Mouse (Mus musculus): ENCODE measurements around the gene Ccnb1.
"Not testable (repeated sequence)": the region's sequence is repeated elsewhere in the genome, so short reads cannot be mapped to it uniquely, and the experiment has no call there.

Gene Ccnb1

GRCm38 (mm10) chr13:100774704-100775103, 11.7 kb downstream of the Ccnb1 start:
- DNase-seq (ENCODE audit: low read depth, low spot score), result no peak

GRCm38 (mm10) chr13:100755329-100755728, 31.0 kb downstream of the Ccnb1 start:
- DNase-seq (ENCODE audit: low read depth, low spot score), result no peak

GRCm38 (mm10) chr13:100754186-100754585, 32.2 kb downstream of the Ccnb1 start:
- no peak for DNase-seq (ENCODE audit: low read depth, low spot score)

DNA sequence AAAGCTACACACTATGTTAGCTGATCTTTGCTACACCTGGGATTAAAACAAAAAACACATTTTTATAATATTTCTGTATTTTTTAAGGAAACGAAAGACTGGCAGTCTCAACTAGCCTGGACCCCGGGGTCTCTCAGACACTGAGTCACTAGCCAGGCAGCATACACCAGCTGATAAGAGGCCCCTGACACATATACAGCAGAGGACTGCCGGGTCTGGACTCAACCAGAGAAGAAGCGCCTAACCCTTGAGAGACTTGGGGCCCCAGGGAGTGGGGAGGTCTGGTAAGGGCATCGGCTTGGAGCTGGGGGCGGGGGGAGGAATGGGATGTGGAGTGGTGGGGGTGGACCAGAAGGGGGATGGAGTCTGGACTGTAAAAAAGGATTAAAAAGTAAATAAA, 33.4 kb downstream of the Ccnb1 start:
- no peak for DNase-seq (ENCODE audit: low read depth, low spot score)

- DNase-seq (ENCODE audit: low read depth, low spot score), result no peak
Measured at GRCm38 (mm10) chr13:100752529-100752928, 33.8 kb downstream of the Ccnb1 start.

DNA sequence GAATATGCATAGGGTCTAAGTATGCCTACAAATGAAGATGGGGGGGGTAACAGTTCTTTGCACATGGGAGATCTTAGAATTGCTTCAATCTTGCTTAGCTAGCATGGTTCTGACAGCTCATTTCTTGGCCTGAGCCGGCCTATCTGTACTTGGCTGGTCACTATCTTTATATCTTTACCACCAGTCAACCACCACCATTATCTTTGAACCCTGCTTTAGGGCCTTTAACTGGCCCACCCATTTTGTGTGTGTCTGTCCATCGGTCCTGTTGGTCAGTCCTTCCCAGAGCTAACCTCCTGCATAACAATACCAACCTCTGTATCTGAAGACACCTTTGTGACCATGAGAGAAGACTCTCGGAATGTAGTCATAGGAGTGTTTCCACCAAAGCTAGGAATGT, 35.0 kb downstream of the Ccnb1 start:
- DNase-seq (ENCODE audit: low read depth, low spot score), result no peak

- no peak for DNase-seq (ENCODE audit: low read depth, low spot score)
Measured at GRCm38 (mm10) chr13:100750799-100751198, 35.6 kb downstream of the Ccnb1 start.

DNA sequence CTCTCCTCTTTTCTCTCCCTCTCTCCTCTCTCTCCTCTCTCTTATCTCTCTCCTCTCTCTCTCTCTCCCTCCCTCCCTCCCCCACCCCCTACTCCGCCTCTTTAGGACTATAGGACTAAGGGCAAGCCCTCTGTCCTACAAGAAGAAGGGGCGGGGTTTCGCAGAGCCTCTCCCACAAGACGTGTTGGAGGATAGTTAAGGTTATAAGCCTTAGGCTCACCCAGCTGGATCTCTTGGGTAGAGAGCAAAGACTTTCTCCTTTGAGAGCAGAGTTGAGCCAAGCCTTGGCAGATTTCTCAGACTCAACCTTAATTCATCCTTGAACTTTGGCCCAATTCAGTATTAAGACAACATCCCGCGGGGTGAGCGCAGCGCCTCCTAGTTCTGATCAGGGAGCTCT, 37.7 kb downstream of the Ccnb1 start:
- no peak for DNase-seq (ENCODE audit: low read depth, low spot score)

DNA sequence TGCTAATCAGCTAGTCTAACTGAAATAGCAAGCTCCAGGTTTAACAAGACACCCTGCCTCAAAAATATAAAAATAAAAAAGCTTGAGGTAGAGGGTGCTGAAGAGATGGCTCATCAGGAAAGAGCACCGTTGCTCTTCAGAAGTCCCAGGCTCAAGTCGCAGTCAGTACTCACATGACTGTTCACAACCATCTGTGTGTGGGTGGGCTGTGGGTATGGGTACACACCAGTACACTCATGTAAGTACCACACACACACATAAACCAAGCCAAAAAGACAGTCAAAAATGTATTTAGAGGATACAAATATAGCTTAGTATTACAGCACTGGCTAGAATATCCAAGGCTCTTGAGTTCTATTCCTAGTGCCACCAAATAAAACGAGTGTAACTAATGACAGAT, 40.3 kb downstream of the Ccnb1 start:
- peak; percentile 62 for DNase-seq (ENCODE audit: low read depth, low spot score)

DNA sequence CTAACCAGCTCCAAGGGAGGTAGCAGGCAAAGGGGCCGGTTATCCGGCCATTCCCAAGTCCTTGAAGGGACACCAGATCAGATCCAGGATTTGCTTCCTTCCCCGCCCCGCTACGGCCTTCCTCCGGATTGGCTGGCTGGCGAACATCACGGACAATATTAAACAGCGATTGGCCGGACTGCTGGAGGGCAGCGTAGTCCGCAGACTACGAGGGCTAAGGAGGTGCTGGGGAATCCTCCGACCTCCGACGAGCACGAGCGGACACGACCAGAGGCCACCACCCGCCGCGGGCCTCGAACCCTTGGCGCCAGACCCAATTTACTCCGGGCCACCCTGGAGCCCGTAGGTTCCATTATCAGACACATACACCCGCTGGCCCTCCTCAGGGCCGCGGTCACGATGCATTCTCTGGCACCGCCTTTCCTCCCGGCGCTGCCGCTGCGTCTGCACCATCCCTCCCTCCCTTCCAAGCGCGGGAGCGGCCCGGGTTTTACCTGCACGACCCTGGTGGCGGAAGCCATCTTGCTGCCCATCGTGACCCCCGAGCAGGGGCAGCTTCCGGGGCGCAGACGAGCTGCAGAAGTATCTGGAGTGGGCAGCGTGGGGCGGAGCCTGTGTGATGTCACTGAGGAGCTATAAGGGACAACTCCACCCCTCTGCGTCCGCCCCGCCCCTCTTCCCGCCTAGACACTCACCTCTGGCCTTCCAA, 42.2 kb downstream of the Ccnb1 start, which contains the start of gene Mrps36:
Gene Mrps36 (minus strand): TSS at position 624 of the 709 bp plus-strand sequence.
- peak; percentile 88 for DNase-seq (ENCODE audit: low read depth, low spot score)

DNA sequence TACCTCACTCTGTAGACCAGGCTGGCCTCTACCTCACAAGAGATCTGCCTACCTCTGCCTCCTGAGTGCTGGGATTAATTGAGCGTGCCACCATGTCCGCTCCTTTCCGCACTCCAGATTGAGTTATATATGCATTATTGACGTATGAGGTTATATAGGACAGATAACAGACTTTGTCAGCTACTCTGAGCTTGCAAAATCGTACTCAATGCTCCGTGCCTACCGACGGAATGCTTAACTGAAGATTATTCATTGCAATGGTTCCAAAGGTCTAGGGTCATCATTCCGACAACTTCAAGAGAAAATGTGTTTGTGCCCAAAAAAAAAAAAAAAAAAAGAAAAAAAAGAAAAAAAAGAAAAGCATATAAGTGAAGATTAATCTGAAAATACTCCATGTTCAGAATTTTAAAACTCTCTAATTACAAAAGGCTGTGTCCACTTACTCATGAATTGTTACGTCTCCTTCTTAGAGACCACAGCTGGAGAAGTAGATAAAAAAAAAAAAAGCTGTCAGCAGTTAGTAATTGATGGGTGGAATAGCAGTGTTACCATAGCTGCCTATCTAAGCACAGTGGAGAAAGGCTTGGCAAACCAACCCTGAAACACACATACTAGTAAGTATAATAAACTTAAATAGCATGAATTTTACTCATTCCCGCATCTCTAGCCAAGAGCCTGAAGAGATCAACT, 42.9 kb downstream of the Ccnb1 start:
- DNase-seq (ENCODE audit: low read depth, low spot score), result no peak

- no peak for DNase-seq (ENCODE audit: low read depth, low spot score)
Measured at GRCm38 (mm10) chr13:100742831-100743230, 43.5 kb downstream of the Ccnb1 start.

DNA sequence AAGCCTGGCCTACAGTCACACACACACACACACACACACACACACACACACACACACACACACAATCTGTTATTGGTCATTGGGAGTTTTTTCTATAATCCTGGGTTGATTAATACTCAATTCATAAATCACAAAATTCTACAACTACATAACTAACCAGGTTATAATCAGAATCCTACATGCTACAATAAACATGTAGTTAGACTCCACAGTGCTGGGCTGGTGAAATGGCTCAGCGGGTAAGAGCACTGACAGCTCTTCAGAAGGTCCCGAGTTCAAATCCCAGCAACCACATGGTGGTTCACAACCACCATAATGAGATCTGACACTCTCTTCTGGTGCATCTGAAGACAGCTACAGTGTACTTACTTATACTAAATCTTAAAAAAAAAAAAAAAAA, 53.6 kb downstream of the Ccnb1 start:
- DNase-seq (ENCODE audit: low read depth, low spot score), result no peak

GRCm38 (mm10) chr13:100731462-100732046, 54.8 kb downstream of the Ccnb1 start:
- DNase-seq (ENCODE audit: low read depth, low spot score), result not testable (repeated sequence)

- peak; percentile 94 for DNase-seq (ENCODE audit: low read depth, low spot score)
Measured at GRCm38 (mm10) chr13:100730861-100731176, 55.6 kb downstream of the Ccnb1 start, which contains the start of gene Cdk7. TSS of gene Cdk7 (minus strand) at chr13:100730939.

DNA sequence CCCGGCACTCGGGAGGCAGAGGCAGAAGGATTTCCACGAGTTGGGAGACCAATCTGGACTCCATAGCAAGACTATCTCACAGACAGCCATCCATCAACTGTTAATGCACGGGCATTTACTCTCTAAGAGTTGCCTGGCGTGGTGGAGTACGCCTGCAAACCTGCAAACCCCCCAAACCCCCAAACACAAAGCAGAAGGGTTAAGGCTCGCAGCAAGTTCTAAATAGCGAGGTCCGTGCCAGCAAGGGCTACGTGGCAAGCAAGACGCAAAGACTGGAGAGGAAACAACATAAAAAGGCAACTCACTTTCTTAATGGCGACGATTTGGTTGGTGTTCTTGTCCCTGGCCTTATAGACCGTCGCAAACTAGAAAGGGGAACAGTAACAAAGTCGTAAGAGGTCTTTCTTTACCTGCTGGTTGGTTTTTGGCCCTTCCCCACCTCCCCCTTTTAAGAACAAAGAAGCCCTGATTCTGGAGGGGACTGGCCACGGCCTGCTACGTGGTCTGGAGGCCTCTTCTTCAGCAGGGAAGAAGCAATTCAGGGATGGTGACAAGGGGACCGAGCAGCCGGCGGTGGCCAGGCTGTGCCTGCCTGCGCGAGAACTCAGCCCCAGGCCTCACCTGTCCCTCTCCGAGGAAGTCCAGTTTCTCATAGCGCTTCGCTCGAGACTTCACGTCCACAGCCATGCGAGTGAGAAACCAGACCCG, 56.1 kb downstream of the Ccnb1 start:
- DNase-seq (ENCODE audit: low read depth, low spot score), result no peak
